Mouse (Mus musculus): ENCODE results near the gene Tgif1. TPM values are rescaled to one million over a fixed set of nuclear protein-coding genes. Genes with fewer than 3 reads are reported as not detected.

Gene Tgif1
- polyA plus RNA-seq, 1 experiment from 2014 or later, result 35.6 TPM

DNA sequence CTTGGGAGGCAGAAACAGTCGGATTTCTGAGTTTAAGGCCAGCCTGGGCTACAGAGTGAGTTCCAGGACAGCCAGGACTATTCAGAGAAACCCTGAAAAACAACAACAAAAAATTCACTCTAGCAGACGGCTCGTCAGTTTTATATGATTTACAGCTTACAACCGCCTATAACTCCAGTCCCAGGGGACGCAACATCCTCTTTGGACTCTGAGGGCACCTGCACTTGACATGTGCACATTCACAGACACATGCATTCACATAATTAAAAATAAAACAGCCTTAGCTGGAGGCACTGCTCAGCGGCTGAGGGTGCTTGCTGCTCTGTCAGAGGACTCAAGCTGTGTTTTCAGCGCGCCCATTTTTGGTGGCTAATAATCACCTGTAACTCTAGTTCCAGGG, 37.2 kb upstream of the Tgif1 start:
- no peaks in the 10 kb centered on the region for H3K4me1 ChIP-seq (replicated peaks; ENCODE audit: control insufficient read depth, insufficient read depth)
- no peak overlapping the region for H3K9ac ChIP-seq (ENCODE audit: low read length)
- no peak overlapping the region for H3K4me3 ChIP-seq (ENCODE audit: low read depth, low read length)
- no peaks in the 10 kb centered on the region for H3K27me3 ChIP-seq (ENCODE audit: control insufficient read depth, insufficient read depth, low read length)
- H3K36me3 ChIP-seq (ENCODE audit: control insufficient read depth, insufficient read depth, low read length), result no peaks in the 10 kb centered on the region
- H3K4me2 ChIP-seq (replicated peaks; ENCODE audit: low read depth), result no peak overlapping the region
- no peaks in the 10 kb centered on the region for H3K9me3 ChIP-seq (ENCODE audit: control insufficient read depth, low read length)
- TF ChIP-seq CTCF (IDR thresholded peaks at IDR 0.05; ENCODE audit: low read depth) (no peak), EP300 (optimal IDR thresholded peaks at IDR 0.05) (no peak)
- WGBS, result 86% methylated on average over 8 of the region's 8 CpGs
- DNase-seq (ENCODE audit: low spot score) (no peak), ATAC-seq (ENCODE audit: low FRiP score, low TSS enrichment) (no peak)
- H3K27ac ChIP-seq (replicated peaks), result no peak overlapping the region

DNA sequence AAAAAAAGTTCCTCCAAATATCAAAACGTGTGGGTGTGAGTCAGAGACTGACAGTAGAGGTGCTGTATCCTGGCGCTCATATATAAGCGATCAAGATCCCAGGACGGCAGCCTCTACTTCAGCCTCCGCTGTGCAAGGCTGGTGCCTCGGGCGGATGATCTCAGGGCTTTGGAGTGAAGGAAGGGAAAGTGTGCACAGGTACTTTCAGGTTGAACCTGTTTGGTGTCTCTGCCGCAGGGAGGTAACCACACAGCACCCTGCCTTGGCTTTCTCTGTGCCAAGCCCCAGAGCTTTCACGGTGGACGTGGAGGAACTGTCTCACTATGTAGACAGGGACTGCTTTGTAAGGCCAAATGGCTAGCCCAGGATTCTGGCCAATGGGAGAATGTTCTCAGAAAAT, 35.3 kb upstream of the Tgif1 start:
- Histone ChIP-seq H3K4me1 (replicated peaks; ENCODE audit: control insufficient read depth, insufficient read depth) (no peaks in the 10 kb centered on the region), H3K4me3 (ENCODE audit: low read depth, low read length) (no peak overlapping the region), H3K9me3 (ENCODE audit: control insufficient read depth, low read length) (no peaks in the 10 kb centered on the region), H3K36me3 (ENCODE audit: control insufficient read depth, insufficient read depth, low read length) (no peaks in the 10 kb centered on the region), H3K27me3 (ENCODE audit: control insufficient read depth, insufficient read depth, low read length) (no peaks in the 10 kb centered on the region), H3K27ac (replicated peaks) (peak overlapping the region; percentile 8; the same call in 1 of the 2 replicates), H3K9ac (ENCODE audit: low read length) (no peak overlapping the region), H3K4me2 (replicated peaks; ENCODE audit: low read depth) (no peak overlapping the region)
- ATAC-seq (ENCODE audit: low FRiP score, low TSS enrichment) (peak; percentile 89), DNase-seq (ENCODE audit: low spot score) (peak; percentile 59)
- WGBS, result 59% methylated on average over 10 of the region's 10 CpGs
- TF ChIP-seq CTCF (IDR thresholded peaks at IDR 0.05; ENCODE audit: low read depth) (no peak), EP300 (optimal IDR thresholded peaks at IDR 0.05) (peak; percentile 70)

GRCm38 (mm10) chr17:70887848-70888247, 34.5 kb upstream of the Tgif1 start:
- H3K4me2 ChIP-seq (replicated peaks; ENCODE audit: low read depth), result no peak overlapping the region
- no peaks in the 10 kb centered on the region for H3K36me3 ChIP-seq (ENCODE audit: control insufficient read depth, insufficient read depth, low read length)
- WGBS, result 89% methylated on average over 9 of the region's 9 CpGs
- no peak overlapping the region for H3K4me3 ChIP-seq (ENCODE audit: low read depth, low read length)
- no peaks in the 10 kb centered on the region for H3K27me3 ChIP-seq (ENCODE audit: control insufficient read depth, insufficient read depth, low read length)
- ATAC-seq (ENCODE audit: low FRiP score, low TSS enrichment) (no peak), DNase-seq (ENCODE audit: low spot score) (no peak)
- no peak for TF ChIP-seq CTCF (IDR thresholded peaks at IDR 0.05; ENCODE audit: low read depth)
- no peak overlapping the region for H3K27ac ChIP-seq (replicated peaks)
- no peaks in the 10 kb centered on the region for H3K4me1 ChIP-seq (replicated peaks; ENCODE audit: control insufficient read depth, insufficient read depth)
- H3K9me3 ChIP-seq (ENCODE audit: control insufficient read depth, low read length), result no peaks in the 10 kb centered on the region
- no peak overlapping the region for H3K9ac ChIP-seq (ENCODE audit: low read length)

- 82% methylated on average over 16 of the region's 16 CpGs for WGBS
- Histone ChIP-seq H3K27ac (replicated peaks) (no peak overlapping the region), H3K27me3 (ENCODE audit: control insufficient read depth, insufficient read depth, low read length) (no peaks in the 10 kb centered on the region), H3K4me1 (replicated peaks; ENCODE audit: control insufficient read depth, insufficient read depth) (no peaks in the 10 kb centered on the region), H3K9me3 (ENCODE audit: control insufficient read depth, low read length) (no peaks in the 10 kb centered on the region), H3K36me3 (ENCODE audit: control insufficient read depth, insufficient read depth, low read length) (no peaks in the 10 kb centered on the region), H3K4me2 (replicated peaks; ENCODE audit: low read depth) (no peak overlapping the region), H3K4me3 (ENCODE audit: low read depth, low read length) (no peak overlapping the region), H3K9ac (ENCODE audit: low read length) (no peak overlapping the region)
- no peak for ATAC-seq (ENCODE audit: low FRiP score, low TSS enrichment)
- no peak for DNase-seq (ENCODE audit: low spot score)
- TF ChIP-seq CTCF (IDR thresholded peaks at IDR 0.05; ENCODE audit: low read depth), result no peak
- TF ChIP-seq EP300 (optimal IDR thresholded peaks at IDR 0.05), result no peak
Measured at GRCm38 (mm10) chr17:70886641-70887391, 33.5 kb upstream of the Tgif1 start.

DNA sequence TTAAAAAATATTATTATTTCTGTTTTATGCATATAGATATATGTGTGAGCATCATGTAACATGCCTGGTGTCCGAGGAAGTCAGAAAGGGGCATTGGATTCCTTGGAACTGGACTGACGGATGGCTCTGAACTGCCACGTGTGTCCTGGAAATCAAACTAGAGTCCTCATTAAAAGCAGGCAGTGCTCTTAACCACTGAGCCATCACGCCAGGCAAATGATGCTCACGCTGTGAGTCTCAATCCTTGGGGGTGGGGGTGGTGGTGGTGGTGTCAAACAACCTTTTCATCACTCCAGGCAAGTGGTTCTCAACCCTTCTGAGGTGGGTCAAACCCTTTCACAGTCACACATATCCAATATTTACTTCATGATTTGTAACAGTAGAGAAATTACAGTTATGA, 32.5 kb upstream of the Tgif1 start:
- no peak overlapping the region for H3K4me3 ChIP-seq (ENCODE audit: low read depth, low read length)
- no peak for TF ChIP-seq EP300 (optimal IDR thresholded peaks at IDR 0.05)
- TF ChIP-seq CTCF (IDR thresholded peaks at IDR 0.05; ENCODE audit: low read depth), result no peak
- no peak overlapping the region for H3K4me2 ChIP-seq (replicated peaks; ENCODE audit: low read depth)
- DNase-seq (ENCODE audit: low spot score), result no peak
- no peak overlapping the region for H3K9ac ChIP-seq (ENCODE audit: low read length)
- no peak for ATAC-seq (ENCODE audit: low FRiP score, low TSS enrichment)
- H3K36me3 ChIP-seq (ENCODE audit: control insufficient read depth, insufficient read depth, low read length), result no peaks in the 10 kb centered on the region
- H3K27me3 ChIP-seq (ENCODE audit: control insufficient read depth, insufficient read depth, low read length), result no peaks in the 10 kb centered on the region
- H3K4me1 ChIP-seq (replicated peaks; ENCODE audit: control insufficient read depth, insufficient read depth), result no peaks in the 10 kb centered on the region
- no peaks in the 10 kb centered on the region for H3K9me3 ChIP-seq (ENCODE audit: control insufficient read depth, low read length)
- 87% methylated on average over 5 of the region's 5 CpGs for WGBS
- no peak overlapping the region for H3K27ac ChIP-seq (replicated peaks)

DNA sequence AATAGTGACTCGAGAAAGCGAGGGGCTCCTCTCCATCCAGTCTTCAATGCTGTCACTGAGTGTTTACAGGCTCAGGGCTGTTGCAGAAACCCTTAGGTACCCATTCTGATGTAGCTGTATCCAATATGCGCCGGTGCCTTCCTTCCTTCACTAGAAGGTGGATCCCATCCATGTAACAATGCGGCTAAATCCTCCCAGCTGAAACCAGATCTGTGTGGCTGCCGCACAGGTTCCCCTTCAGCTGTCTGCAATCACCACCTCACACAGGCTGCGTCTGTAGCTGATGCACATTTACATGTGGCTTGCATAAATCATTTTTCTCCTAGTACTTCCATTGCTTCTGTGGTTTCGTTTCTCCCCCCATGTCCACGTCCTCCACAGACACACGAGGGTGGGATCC, 28.6 kb upstream of the Tgif1 start:
- H3K27me3 ChIP-seq (ENCODE audit: control insufficient read depth, insufficient read depth, low read length), result no peaks in the 10 kb centered on the region
- H3K4me1 ChIP-seq (replicated peaks; ENCODE audit: control insufficient read depth, insufficient read depth), result no peaks in the 10 kb centered on the region
- no peak overlapping the region for H3K4me2 ChIP-seq (replicated peaks; ENCODE audit: low read depth)
- TF ChIP-seq CTCF (IDR thresholded peaks at IDR 0.05; ENCODE audit: low read depth), result no peak
- TF ChIP-seq EP300 (optimal IDR thresholded peaks at IDR 0.05), result no peak
- no peak for ATAC-seq (ENCODE audit: low FRiP score, low TSS enrichment)
- H3K36me3 ChIP-seq (ENCODE audit: control insufficient read depth, insufficient read depth, low read length), result no peaks in the 10 kb centered on the region
- no peaks in the 10 kb centered on the region for H3K9me3 ChIP-seq (ENCODE audit: control insufficient read depth, low read length)
- WGBS, result 83% methylated on average over 10 of the region's 10 CpGs
- H3K4me3 ChIP-seq (ENCODE audit: low read depth, low read length), result no peak overlapping the region
- no peak overlapping the region for H3K27ac ChIP-seq (replicated peaks)
- no peak for DNase-seq (ENCODE audit: low spot score)
- no peak overlapping the region for H3K9ac ChIP-seq (ENCODE audit: low read length)

Measured in stomach, postnatal 0 days (tissue).